Mouse (Mus musculus) erythroblast, embryonic 14.5 days (primary cell): ENCODE measurements around the gene Ppie. TPM values are rescaled to one million over a fixed set of nuclear protein-coding genes. Genes with fewer than 3 reads are reported as not detected.
"Not testable (repeated sequence)": the region's sequence is repeated elsewhere in the genome, so short reads cannot be mapped to it uniquely, and the experiment has no call there.

Experiments used
- H3K27me3 ChIP-seq: 2 replicates; pipeline ENCODE4 v1.6.1; 2012; ENCODE audit warnings: inconsistent platforms; ENCODE audit not compliant: control insufficient read depth
- H3K36me3 ChIP-seq: 2 replicates; pipeline ENCODE4 v1.6.1; 2012; ENCODE audit warnings: mild to moderate bottlenecking, inconsistent platforms; ENCODE audit not compliant: control insufficient read depth
- H3K4me1 ChIP-seq: 2 replicates; pipeline ENCODE4 v1.6.1; 2012; ENCODE audit warnings: inconsistent platforms; ENCODE audit not compliant: control insufficient read depth
- H3K4me3 ChIP-seq: replicated peaks from 2 replicates; pipeline ENCODE3; 2012; ENCODE audit warnings: moderate library complexity, mild to moderate bottlenecking, inconsistent platforms
- H3K9me3 ChIP-seq: 2 replicates; pipeline ENCODE4 v1.6.1; 2012; ENCODE audit warnings: low read length, inconsistent platforms, mixed read lengths; ENCODE audit not compliant: control insufficient read depth
- GATA1 ChIP-seq: IDR thresholded peaks from 2 replicates; pipeline ENCODE4 v1.6.1; 2012; ENCODE audit warnings: low read length, inconsistent platforms, mixed read lengths
- TAL1 ChIP-seq: IDR thresholded peaks from 3 replicates; pipeline ENCODE4 v1.6.1; 2012; ENCODE audit warnings: low read length, inconsistent platforms, mixed read lengths
- polyA plus RNA-seq: library from polyadenylated mRNA; stranded (reverse); fragments of >175 nt; gene quantifications from 2 replicates; pipeline ENCODE4 v1.2.3, GENCODE M21; 2012

Ppie gene
- polyA plus RNA-seq, 1 experiment = 0.44 TPM

DNA sequence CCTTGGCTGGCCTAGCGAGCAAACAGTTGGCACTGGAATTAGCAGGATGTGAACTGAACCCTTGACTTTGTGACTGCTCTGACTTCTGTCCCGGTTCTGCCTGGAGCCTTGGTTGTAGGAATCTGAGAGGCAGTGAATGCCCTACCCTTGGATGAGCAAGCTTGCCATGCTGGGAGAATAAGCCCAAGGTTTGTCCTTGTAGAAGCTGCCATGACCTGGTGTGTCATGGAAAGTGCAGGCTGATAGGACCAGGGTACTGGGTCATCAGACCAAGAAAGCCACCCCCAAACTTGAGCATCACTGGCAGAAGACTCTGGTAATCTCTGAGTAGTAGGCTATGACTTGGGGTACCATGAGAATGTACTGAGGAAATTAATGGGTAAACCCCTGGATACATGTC is 18.5 kb downstream of the Ppie start:
- Histone ChIP-seq H3K36me3 (peaks cover 20% of the 10 kb centered on the region), H3K4me3 (no peak overlapping the region), H3K27me3 (peaks cover 12% of the 10 kb centered on the region), H3K4me1 (no peaks in the 10 kb centered on the region), H3K9me3 (no peaks in the 10 kb centered on the region; the same call in 1 of the 2 replicates)
- TF ChIP-seq GATA1 (no peak), TAL1 (no peak)

DNA sequence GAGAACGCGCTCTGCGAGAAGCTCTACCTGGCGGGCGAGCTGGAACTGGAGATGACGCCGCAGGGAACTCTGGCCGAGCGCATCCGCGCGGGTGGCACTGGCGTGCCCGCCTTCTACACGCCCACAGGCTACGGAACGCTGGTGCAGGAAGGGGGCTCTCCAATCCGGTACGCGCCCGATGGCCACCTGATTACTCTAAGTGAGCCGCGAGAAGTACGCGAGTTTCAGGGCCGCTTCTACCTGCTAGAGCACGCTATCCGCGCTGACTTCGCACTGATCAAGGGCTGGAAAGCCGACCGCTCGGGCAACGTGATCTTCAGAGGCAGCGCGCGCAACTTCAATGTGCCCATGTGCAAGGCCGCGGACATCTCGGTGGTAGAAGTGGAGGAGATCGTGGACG is 23.1 kb downstream of the Ppie start:
- peaks cover 21% of the 10 kb centered on the region for H3K27me3 ChIP-seq
- not testable (repeated sequence) for H3K4me3 ChIP-seq, H3K4me1 ChIP-seq, H3K36me3 ChIP-seq, H3K9me3 ChIP-seq

DNA sequence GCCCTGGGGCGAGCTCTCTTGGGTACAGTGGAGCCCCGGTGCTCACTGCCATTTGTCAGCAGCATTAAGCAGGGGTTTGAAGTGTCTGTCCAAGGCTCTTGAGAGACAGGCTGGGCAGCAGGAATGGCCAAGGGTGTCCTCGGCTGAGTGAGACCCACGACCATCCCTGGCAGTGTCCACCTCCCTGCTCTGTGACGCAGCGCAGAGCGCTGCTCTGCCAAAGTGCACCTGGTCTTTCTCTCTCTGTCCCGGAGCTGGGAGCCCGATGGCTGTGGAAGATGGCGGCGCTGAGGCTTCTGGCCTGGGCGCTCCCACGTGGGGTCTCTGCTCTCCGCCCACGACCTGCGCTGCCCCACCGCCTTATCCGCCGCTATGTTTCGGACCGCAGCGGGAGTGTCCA is 23.7 kb downstream of the Ppie start, which contains the start of gene Oxct2b:
Gene Oxct2b (plus strand): TSS at position 256 of the 400 bp plus-strand sequence.
- H3K27me3 ChIP-seq = peaks cover 21% of the 10 kb centered on the region
- H3K9me3 ChIP-seq = no peaks in the 10 kb centered on the region; the same call in 1 of the 2 replicates
- H3K4me3 ChIP-seq = no peak within 1 kb of the TSS
- no peaks in the 10 kb centered on the region for H3K36me3 ChIP-seq
- TF ChIP-seq GATA1 = no peak
- TF ChIP-seq TAL1 = no peak
- no peaks in the 10 kb centered on the region for H3K4me1 ChIP-seq

DNA sequence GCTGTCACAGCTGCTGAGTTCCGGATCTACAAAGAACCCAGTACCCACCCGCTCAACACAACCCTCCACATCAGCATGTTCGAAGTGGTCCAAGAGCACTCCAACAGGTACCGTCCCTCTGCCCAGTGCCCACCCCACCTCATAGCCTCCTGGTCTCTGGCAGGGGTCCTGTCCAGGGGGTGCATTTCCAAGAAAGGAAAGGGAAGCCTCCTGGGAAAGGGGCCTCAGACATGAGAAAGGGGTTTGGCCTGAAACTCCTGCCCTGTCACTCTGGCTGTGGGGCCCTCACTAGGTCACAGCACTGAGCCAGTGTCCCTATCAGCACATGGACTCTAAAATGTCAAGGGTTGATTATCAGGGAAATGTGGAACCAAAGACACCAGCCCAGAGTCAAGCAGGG is 25.1 kb downstream of the Ppie start:
- H3K27me3 ChIP-seq = peaks cover 21% of the 10 kb centered on the region
- not testable (repeated sequence) for H3K36me3 ChIP-seq

DNA sequence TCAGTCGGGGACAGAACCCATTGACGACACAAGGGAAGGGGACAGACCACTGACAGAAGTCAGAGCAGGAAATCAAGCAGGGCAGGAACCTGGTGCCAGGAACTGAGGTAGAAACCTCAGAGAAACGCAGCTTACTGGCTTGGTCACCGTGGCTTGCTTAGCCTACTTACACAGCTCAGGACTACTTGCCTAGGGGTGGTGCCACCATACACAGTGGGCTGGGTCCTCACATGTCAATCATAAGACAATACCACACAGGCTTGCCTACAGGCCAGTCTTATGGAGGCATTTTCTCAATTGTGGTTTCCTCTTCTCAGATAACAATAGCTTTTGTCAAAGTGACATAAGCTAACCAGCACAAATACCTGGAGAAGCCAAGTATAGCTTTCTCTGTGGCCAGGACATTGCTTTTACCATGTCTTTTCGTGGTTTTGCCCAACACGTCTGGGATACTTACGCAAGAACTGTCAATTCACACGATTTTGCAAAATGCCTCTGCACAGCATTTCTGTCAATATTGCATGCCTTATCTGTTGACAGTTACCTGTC is 27.5 kb downstream of the Ppie start:
- TF ChIP-seq GATA1 (no peak), TAL1 (no peak)
- H3K27me3 ChIP-seq = peaks cover 16% of the 10 kb centered on the region
- H3K4me3 ChIP-seq = no peak overlapping the region

More for the DNA sequence above, 25.1 kb downstream of the Ppie start:
- not testable (repeated sequence) for H3K4me1 ChIP-seq, H3K4me3 ChIP-seq, H3K9me3 ChIP-seq

DNA sequence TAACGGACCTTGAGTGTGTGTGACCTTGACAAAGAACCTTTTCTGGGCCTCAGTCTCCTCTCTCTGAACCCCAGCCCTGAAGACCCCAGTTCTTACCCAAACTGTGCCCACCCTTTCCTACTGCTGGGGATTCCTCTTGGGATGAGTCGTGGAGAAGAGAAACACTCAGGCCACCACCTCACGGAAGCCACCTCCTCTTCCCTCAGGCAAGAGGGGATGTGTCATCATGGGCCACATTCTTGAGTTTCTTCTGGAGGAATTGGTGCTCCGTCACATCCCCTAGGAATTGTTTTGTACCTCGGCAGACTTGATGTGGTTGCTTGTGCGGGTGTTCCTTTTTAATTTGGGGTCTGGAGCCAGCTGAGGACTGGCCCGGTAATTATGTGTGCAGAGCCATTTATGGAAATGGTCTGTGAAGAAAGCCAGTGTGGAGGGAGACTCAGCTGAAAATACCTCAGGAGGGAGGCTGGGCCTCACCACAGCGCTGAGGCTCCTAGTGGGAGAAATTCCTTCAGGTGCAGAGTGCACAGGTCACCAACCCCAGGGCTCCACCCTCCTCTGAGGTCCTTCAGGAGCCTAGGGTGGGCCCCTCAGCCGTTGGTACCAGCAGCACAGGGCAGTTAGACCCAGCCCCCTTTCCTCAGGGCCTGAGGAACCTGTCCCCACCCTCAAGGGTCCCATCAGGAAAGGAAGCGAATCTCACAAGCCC is 28.3 kb downstream of the Ppie start:
- peaks cover 14% of the 10 kb centered on the region for H3K27me3 ChIP-seq
- H3K4me1 ChIP-seq, H3K36me3 ChIP-seq, H3K9me3 ChIP-seq, H3K4me3 ChIP-seq: not testable (repeated sequence)

More for the DNA sequence above, 27.5 kb downstream of the Ppie start:
- H3K4me1 ChIP-seq = no peaks in the 10 kb centered on the region
- H3K36me3 ChIP-seq = no peaks in the 10 kb centered on the region
- H3K9me3 ChIP-seq = no peaks in the 10 kb centered on the region

DNA sequence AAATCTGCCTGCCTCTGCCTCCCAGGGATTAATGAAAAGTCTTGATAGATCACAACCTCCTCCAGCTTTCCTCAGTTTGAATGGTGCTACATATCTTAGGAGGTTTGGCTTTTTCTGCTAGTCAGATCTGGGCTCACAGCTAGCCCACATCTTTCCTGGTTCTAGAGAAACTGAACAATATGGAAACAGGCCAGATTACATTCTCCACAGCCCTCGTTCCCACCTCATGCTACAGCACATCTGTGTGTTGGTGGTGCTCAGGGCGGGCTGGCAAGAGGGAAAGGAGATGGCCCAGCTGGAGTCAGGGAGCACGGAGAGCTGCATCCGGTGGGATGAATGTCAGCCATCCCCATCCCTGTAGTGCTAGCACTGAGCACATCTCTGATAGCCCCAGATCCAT is 29.0 kb downstream of the Ppie start:
- Histone ChIP-seq H3K36me3 (no peaks in the 10 kb centered on the region), H3K9me3 (no peaks in the 10 kb centered on the region), H3K27me3 (peaks cover 14% of the 10 kb centered on the region), H3K4me3 (no peak overlapping the region), H3K4me1 (no peaks in the 10 kb centered on the region)
- no peak for TF ChIP-seq TAL1
- no peak for TF ChIP-seq GATA1

DNA sequence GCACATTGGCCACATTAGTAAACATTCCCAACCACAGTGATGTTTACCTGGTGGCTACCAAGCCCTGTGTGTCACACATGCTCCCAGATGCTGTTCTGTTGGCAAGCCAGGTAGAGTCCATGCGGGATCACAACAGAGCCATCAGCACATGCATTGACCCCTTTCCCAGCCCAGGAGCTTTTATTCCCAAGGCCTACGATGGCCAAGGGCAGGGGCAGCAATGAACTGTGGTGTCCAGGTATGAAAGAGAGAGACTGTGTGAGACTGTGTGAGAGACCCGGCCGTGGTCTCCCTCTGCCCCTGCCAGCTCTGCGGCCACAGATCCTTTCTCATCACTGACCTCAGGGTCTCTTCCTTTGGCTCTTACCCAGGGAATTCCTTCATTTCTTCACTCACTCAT is 31.7 kb downstream of the Ppie start:
- H3K4me1 ChIP-seq = peaks cover 6% of the 10 kb centered on the region
- H3K36me3 ChIP-seq = no peaks in the 10 kb centered on the region
- no peak overlapping the region for H3K4me3 ChIP-seq
- no peaks in the 10 kb centered on the region; the same call in 1 of the 2 replicates for H3K9me3 ChIP-seq
- H3K27me3 ChIP-seq = peaks cover 36% of the 10 kb centered on the region
- TF ChIP-seq GATA1 = no peak
- TF ChIP-seq TAL1 = no peak

DNA sequence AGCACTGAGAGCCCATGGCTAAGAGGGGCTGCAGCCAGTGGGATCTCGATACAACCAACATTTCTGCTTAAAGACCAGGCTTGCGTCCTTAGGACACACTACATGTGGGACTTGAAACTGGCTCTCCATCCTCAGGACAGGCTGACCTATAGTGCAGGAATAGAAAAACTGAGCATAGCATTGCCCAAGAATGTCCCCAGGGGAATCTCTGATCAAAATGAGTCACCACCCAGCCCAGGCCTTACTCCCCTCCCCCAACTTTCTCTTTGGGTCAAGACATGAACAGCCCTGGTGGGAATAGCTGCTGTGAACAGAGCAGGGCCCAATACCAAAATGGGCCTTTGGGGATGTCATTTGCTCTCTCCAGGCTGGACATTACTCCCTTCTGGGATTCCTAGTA is 32.9 kb downstream of the Ppie start:
- no peak overlapping the region for H3K4me3 ChIP-seq
- H3K4me1 ChIP-seq = peaks cover 6% of the 10 kb centered on the region
- no peaks in the 10 kb centered on the region; the same call in 1 of the 2 replicates for H3K9me3 ChIP-seq
- TF ChIP-seq GATA1 (no peak), TAL1 (no peak)
- no peaks in the 10 kb centered on the region for H3K36me3 ChIP-seq
- H3K27me3 ChIP-seq = peaks cover 43% of the 10 kb centered on the region

DNA sequence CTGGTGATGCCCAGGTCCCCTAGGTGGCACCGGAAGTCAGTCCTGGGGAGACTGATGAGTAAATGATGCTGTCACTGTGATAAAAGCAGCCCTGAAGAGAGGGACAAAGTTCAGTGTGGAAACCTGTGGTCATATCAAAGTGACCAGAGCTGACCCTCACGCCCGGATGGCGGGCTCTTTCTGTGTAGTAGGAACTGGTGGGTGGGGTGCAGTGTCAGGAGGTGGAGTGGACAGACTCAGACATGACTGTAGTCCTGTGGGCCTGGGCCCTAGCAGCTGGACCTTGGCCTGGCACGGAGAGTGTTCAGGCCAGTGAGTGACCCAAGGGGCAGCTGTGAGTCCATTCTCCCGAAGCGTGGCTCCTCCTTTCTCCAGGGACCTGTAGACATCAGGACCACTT is 33.8 kb downstream of the Ppie start:
- H3K9me3 ChIP-seq, H3K4me1 ChIP-seq, H3K4me3 ChIP-seq, H3K36me3 ChIP-seq: not testable (repeated sequence)
- H3K27me3 ChIP-seq = peaks cover 44% of the 10 kb centered on the region
